ENCODE assay signal across 26 mouse cellular contexts in the genomic region with DNA sequence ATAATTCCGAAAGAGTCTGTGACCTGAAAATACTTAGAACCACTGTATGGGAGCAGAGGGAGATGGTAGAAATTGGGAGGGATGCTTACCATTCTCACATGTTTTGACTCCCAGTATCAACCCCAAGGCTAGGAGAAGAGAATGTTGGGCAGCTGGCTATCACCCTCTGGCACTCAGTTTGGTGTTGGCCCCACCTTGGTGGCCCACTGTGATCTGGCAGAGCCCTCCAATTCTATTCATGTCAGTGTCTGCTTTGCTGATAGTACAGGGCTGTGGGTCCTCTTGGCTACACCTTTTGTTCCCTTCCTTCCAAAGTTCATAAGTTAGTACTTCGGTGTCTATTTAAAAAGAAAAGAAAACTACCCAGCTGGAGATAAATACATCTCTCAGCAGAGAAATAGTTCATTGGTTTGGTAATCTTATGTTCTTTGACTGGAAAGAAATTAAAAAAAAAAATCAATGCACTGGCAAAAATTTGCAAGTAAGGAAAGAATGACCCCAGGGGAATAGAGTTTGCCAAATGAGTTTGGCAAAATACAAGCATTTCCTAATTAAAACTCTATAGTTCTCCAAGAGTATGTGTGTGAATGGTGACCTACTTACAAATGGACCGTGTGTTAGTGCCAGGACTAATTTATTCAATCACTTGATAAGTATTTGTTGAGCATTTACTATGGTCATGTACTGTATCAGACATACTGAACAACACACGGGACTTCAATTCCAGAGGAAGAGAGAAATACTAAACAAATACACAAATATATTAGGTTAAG.
A peak's percentile ranks its signal among the peaks of the same experiment; 100 is the strongest.
DNase-seq lines count a peak whose midpoint lies in the region; ATAC-seq and TF ChIP-seq lines count a peak whose summit lies in the region.
"Had no signal": no experiment of that assay in that cellular context is flagged by ENCODE, and none has a peak within 500 bp of the region (broad histone marks: within the 10 kb centered on the region; RNA-seq: fewer than 3 reads in every experiment).

No protein-coding gene starts in this region.

- no peaks in the 10 kb centered on the region for H3K36me3 ChIP-seq in forebrain, embryonic 16.5 days (ENCODE audit: control insufficient read depth, insufficient read depth)
- H3K36me3 ChIP-seq in forebrain, embryonic 13.5 days (ENCODE audit: poor library complexity, severe bottlenecking): no peaks in the 10 kb centered on the region
- H3K36me3 ChIP-seq: embryonic facial prominence, embryonic 10.5 days; embryonic facial prominence, embryonic 13.5 days; forebrain, embryonic 15.5 days; hindbrain, embryonic 12.5 days; hindbrain, embryonic 15.5 days had no signal

- TF ChIP-seq CTCF in brain, embryonic 14.5 days (IDR thresholded peaks at IDR 0.05; ENCODE audit: borderline replicate concordance, extremely low read depth, insufficient read depth, insufficient read length): no peak

- intact Hi-C loops in left cerebral cortex, postnatal 4 days (cut with DNase I): no loop called here

- no peaks in the 10 kb centered on the region for H3K9me3 ChIP-seq in forebrain, embryonic 16.5 days (ENCODE audit: control insufficient read depth, low read length)
- no peaks in the 10 kb centered on the region for H3K9me3 ChIP-seq in forebrain, embryonic 13.5 days (replicated peaks)
- H3K9me3 ChIP-seq: embryonic facial prominence, embryonic 10.5 days; embryonic facial prominence, embryonic 13.5 days; forebrain, embryonic 15.5 days; hindbrain, embryonic 12.5 days; hindbrain, embryonic 15.5 days had no signal

- TF ChIP-seq POLR2A in brain, embryonic 14.5 days (IDR thresholded peaks at IDR 0.05; ENCODE audit: borderline replicate concordance, extremely low read depth, insufficient read depth, insufficient read length, poor library complexity, severe bottlenecking): no peak

- no peak overlapping the region for H3K4me2 ChIP-seq in forebrain, embryonic 16.5 days (ENCODE audit: low read length)
- H3K4me2 ChIP-seq in forebrain, embryonic 13.5 days: no peak overlapping the region
- H3K4me2 ChIP-seq: embryonic facial prominence, embryonic 13.5 days; forebrain, embryonic 15.5 days; heart, embryonic 11.5 days; hindbrain, embryonic 12.5 days; hindbrain, embryonic 15.5 days had no signal

- H3K9ac ChIP-seq in forebrain, embryonic 16.5 days (replicated peaks; ENCODE audit: low read depth, low read length): no peak overlapping the region
- no peak overlapping the region for H3K9ac ChIP-seq in forebrain, embryonic 13.5 days
- H3K9ac ChIP-seq: embryonic facial prominence, embryonic 13.5 days; forebrain, embryonic 15.5 days; hindbrain, embryonic 12.5 days; hindbrain, embryonic 15.5 days had no signal

- 0 out of 2 replicates have a peak, but pooled peaks cover 4% of the 10 kb centered on the region for H3K4me1 ChIP-seq in forebrain, embryonic 16.5 days (replicated peaks; ENCODE audit: control insufficient read depth, insufficient read depth, low read length)
- H3K4me1 ChIP-seq in forebrain, embryonic 13.5 days: peaks cover 2% of the 10 kb centered on the region
- H3K4me1 ChIP-seq: embryonic facial prominence, embryonic 10.5 days; embryonic facial prominence, embryonic 13.5 days; hindbrain, embryonic 12.5 days had no signal

- DNase-seq in cerebellum, postnatal 14 days: peak; percentile 82 to 83
- DNase-seq in cerebellum, adult 8-10 months: no peak
- DNase-seq in left cerebral cortex, postnatal 4 days: peak; percentile 82
- no peak for DNase-seq in left cerebral cortex, adult 8-10 months (ENCODE audit: low spot score in 2 of 2)
- DNase-seq in brain, embryonic 14.5 days (ENCODE audit: low read depth): peak; percentile 67
- DNase-seq in heart, adult 9 months (ENCODE audit: low spot score in 2 of 2): no peak
- DNase-seq: adrenal gland, adult 8-10 months; adrenal gland, postnatal 25 days; cerebellum, adult 11 months; cerebellum, adult 9-11 months; embryo, embryonic 11 days; gastrocnemius, postnatal 10 days; gastrocnemius, postnatal 36 days; heart, adult 2 months had no signal

- 46% methylated on average over 4 of the region's 4 CpGs for WGBS in forebrain, embryonic 16.5 days
- WGBS in forebrain, embryonic 13.5 days: 73% methylated on average over 4 of the region's 4 CpGs

- no peak overlapping the region for H3K4me3 ChIP-seq in forebrain, embryonic 16.5 days (replicated peaks; ENCODE audit: low read length)
- H3K4me3 ChIP-seq in forebrain, embryonic 13.5 days: no peak overlapping the region
- H3K4me3 ChIP-seq: embryonic facial prominence, embryonic 10.5 days; embryonic facial prominence, embryonic 13.5 days; erythroblast, embryonic 14.5 days; forebrain, embryonic 15.5 days; heart, adult 2 months; hindbrain, embryonic 12.5 days; hindbrain, embryonic 15.5 days had no signal

- ATAC-seq in forebrain, embryonic 16.5 days: peak; percentile 67; the same call in 1 of the 2 replicates
- ATAC-seq in forebrain, embryonic 13.5 days: no peak
- ATAC-seq: activated CD4-positive, CD25-positive, alpha-beta regulatory T cell, adult 4 months; CD4-positive, CD25-positive, alpha-beta regulatory T cell, adult 4 months; forebrain, embryonic 15.5 days; intestine, postnatal 0 days had no signal

- no peak overlapping the region for H3K27ac ChIP-seq in forebrain, embryonic 16.5 days (ENCODE audit: low read length)
- no peak overlapping the region for H3K27ac ChIP-seq in forebrain, embryonic 13.5 days
- H3K27ac ChIP-seq: embryonic facial prominence, embryonic 10.5 days; embryonic facial prominence, embryonic 13.5 days; forebrain, embryonic 15.5 days; heart, adult 2 months; hindbrain, embryonic 12.5 days; hindbrain, embryonic 15.5 days had no signal

- H3K27me3 ChIP-seq in forebrain, embryonic 16.5 days (replicated peaks; ENCODE audit: control insufficient read depth, insufficient read depth, low read length): no peaks in the 10 kb centered on the region
- no peaks in the 10 kb centered on the region; the same call in 1 of the 2 replicates for H3K27me3 ChIP-seq in forebrain, embryonic 13.5 days
- H3K27me3 ChIP-seq: forebrain, embryonic 15.5 days; hindbrain, embryonic 15.5 days had no signal

Comparison
In these comparisons a context has a peak if more than half of its experiments do, and no peak if none do; other contexts are left out.
1. DNase-seq: peak in cerebellum, postnatal 14 days (2 of 2), left cerebral cortex, postnatal 4 days (single experiment) and brain, embryonic 14.5 days (single experiment); none in cerebellum, adult 8-10 months (single experiment), left cerebral cortex, adult 8-10 months (0 of 2) and heart, adult 9 months (0 of 2).